Mouse (Mus musculus) liver, adult 2 months (tissue): ENCODE results near the gene Samd11. TPM values are rescaled to one million over a fixed set of nuclear protein-coding genes. Genes with fewer than 3 reads are reported as not detected.

Source experiments
- DNase-seq: peaks from one replicate; pipeline ENCODE4 v3.0.0-alpha.2; 2011; ENCODE audit warnings: low read depth, low spot score; ENCODE audit errors: extremely low read depth
- H3K27ac ChIP-seq: fragments of 200-500 bp; replicated peaks from 2 replicates; pipeline ENCODE4 v1.5.1; 2012; ENCODE audit warnings: low read depth, mild to moderate bottlenecking, control low read depth, inconsistent platforms, low read length; ENCODE audit not compliant: insufficient read depth
- H3K27me3 ChIP-seq: fragments of 200-500 bp; 2 replicates; pipeline ENCODE4 v1.6.1; 2012; ENCODE audit warnings: mild to moderate bottlenecking, moderate library complexity, low read length, inconsistent platforms; ENCODE audit not compliant: control insufficient read depth, insufficient read depth
- H3K36me3 ChIP-seq: fragments of 200-500 bp; 2 replicates; pipeline ENCODE4 v1.6.1; 2012; ENCODE audit warnings: low read length, inconsistent platforms; ENCODE audit not compliant: control insufficient read depth, insufficient read depth
- H3K4me1 ChIP-seq: fragments of 200-500 bp; 2 replicates; pipeline ENCODE4 v1.6.1; 2011; ENCODE audit warnings: low read length; ENCODE audit not compliant: control insufficient read depth, insufficient read depth
- H3K4me3 ChIP-seq: fragments of 200-500 bp; 2 replicates; pipeline ENCODE4 v1.5.1; 2011; ENCODE audit warnings: low read depth, mild to moderate bottlenecking, control low read depth, low read length, moderate library complexity; ENCODE audit not compliant: insufficient read depth
- H3K79me2 ChIP-seq: fragments of 200-500 bp; 2 replicates; pipeline ENCODE4 v1.6.1; 2012; ENCODE audit warnings: inconsistent platforms, mild to moderate bottlenecking, low read length, moderate library complexity; ENCODE audit not compliant: control insufficient read depth, insufficient read depth
- H3K9ac ChIP-seq: fragments of 200-500 bp; 2 replicates; pipeline ENCODE4 v1.6.1; 2012; ENCODE audit warnings: low read depth, mild to moderate bottlenecking, control low read depth, inconsistent platforms, low read length
- CTCF ChIP-seq: fragments of 200-500 bp; IDR thresholded peaks from 2 replicates; pipeline ENCODE4 v1.5.1; 2011; ENCODE audit warnings: low read depth, low read length, control low read depth
- POLR2A ChIP-seq: fragments of 200-500 bp; IDR thresholded peaks from 2 replicates; pipeline ENCODE4 v1.6.1; 2011; ENCODE audit warnings: low read length, control low read depth; ENCODE audit not compliant: insufficient read depth; ENCODE audit errors: extremely low read depth
- WGBS: fragments of 180-500 bp; shearing (Covaris S2); methylation state at CpG from one replicate; pipeline ENCODE4 v1.1.7; 2018; 5-methylcytosine and 5-hydroxymethylcytosine counted together
- polyA plus RNA-seq: library from polyadenylated mRNA; depleted of rRNA; stranded (reverse); fragments of >200 nt; gene quantifications from 2 replicates; pipeline ENCODE4 v1.2.3, GENCODE M21; 2012
- total RNA-seq: library from RNA; depleted of rRNA; stranded (reverse); fragments of >200 nt; gene quantifications from 2 replicates; pipeline ENCODE4 v1.2.3, GENCODE M21; 2014

Samd11 gene
- total and polyA plus RNA-seq, 2 experiments, result under 0.01 to 0.04 TPM

DNA sequence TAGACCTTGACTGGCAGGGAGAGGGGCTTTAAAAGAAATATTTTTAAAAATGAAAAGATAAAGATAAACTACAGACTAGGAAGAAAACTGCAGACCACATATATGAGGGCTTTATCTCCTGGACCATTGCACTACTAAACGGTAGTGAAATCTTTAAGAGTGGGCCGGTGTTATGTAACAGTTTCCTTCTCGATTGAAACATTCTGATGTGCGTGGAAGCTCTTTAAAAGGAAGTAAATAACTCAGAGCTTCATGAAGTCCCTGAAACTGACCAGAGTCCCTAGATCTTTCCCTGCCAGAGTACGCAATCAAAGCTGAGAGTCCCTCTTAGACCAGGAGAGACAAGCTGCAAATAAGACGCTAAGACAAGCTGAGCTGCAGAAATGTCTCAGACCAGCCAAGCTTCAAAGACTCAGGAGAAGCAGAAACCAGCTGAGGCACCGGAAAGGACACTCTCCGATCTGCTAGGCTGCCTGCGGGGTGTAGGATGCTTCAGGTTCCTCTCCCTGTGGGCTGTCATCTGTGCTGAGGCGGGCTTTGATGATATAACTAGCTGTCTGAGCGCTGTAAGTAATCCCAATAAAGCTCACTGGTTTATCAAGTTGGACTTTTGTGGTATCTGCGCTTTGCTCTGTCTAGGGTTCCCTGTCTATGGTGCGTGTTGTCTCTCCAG, 45.4 kb downstream of the Samd11 start:
- Histone ChIP-seq H3K9ac (no peak overlapping the region), H3K4me1 (peaks cover 4% of the 10 kb centered on the region; the same call in 1 of the 2 replicates), H3K27ac (no peak overlapping the region), H3K4me3 (no peak overlapping the region), H3K36me3 (no peaks in the 10 kb centered on the region), H3K27me3 (no peaks in the 10 kb centered on the region), H3K79me2 (no peaks in the 10 kb centered on the region)
- no peak for DNase-seq
- WGBS, result 82% methylated on average over 13 of the region's 13 CpGs
- TF ChIP-seq CTCF, result no peak
- no peak for TF ChIP-seq POLR2A

DNA sequence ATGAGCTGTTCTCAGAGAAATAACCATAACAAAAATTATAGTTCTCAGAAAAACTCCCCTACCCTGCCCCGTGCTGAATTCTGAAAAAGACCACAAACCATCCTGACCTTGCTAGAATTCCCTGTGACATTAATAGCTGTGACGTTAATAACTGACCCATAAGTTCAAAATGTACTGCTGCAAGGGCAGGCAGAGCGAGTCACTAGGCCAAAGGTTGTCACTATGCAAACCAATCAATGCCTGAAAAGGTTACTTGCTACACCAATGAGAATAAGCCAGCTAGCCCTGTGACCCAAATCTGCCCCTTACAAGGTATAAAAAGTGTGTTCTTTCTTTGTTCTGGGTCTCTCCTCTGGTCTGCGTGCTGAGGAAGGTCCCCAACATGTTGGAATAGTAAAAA, 46.6 kb downstream of the Samd11 start:
- H3K27ac ChIP-seq, result no peak overlapping the region
- TF ChIP-seq POLR2A, result no peak
- no peak for TF ChIP-seq CTCF
- H3K4me3 ChIP-seq, result no peak overlapping the region
- 51% methylated on average over 4 of the region's 4 CpGs for WGBS
- H3K79me2 ChIP-seq, result peaks cover 5% of the 10 kb centered on the region; the same call in 1 of the 2 replicates
- H3K4me1 ChIP-seq, result peaks cover 11% of the 10 kb centered on the region
- no peaks in the 10 kb centered on the region for H3K27me3 ChIP-seq
- H3K36me3 ChIP-seq, result no peaks in the 10 kb centered on the region
- DNase-seq, result peak; percentile 57
- no peak overlapping the region for H3K9ac ChIP-seq

DNA sequence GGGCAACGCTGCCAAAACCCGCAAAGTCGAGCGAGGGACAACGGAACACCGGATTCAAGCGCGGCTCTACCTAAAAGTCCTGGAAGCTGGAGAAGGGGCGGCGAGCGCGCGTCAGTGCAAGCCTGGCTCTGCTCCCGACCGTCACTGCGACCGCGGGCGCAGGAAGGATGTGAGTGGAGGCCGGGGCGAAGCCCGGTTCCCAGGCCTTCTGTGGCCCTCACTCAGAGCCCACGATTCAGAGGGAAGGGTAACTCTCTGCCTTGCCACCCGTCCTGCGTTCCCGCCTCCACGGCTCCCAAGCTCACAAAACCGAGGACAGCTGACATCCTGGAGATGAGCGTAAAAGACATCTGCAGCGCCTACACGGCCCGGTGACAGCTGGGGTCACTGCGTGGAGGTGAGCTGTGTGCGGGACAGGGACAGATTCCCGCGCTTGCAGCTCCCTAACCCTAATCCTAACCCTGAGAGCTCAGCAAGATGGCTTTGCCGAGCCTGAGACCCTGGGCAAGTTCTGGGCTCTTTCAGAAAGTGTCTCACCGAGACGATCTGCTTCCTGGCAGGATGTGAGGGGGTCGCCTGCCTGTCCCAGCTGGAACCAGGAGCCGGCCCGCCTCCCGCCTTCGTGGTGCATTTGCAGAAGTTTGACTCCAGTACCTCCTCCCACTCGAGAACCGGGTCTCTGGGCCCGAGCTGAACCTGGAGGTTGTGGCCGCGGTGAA, 51.9 kb downstream of the Samd11 start:
- TF ChIP-seq CTCF, result no peak
- no peak for TF ChIP-seq POLR2A
- Histone ChIP-seq H3K4me1 (peaks cover 16% of the 10 kb centered on the region), H3K27me3 (no peaks in the 10 kb centered on the region), H3K27ac (peak overlapping the region; percentile 81), H3K36me3 (no peaks in the 10 kb centered on the region), H3K79me2 (peaks cover 5% of the 10 kb centered on the region; the same call in 1 of the 2 replicates), H3K9ac (peak overlapping the region; percentile 91), H3K4me3 (peak overlapping the region; percentile 90)
- no peak for DNase-seq
- WGBS, result under 1% methylated on average over 49 of the region's 49 CpGs

GRCm38 (mm10) chr4:156203001-156203412, 52.5 kb downstream of the Samd11 start, which contains the start of gene AW011738:
Gene AW011738, plus strand, starts transcription at chr4:156203304.
- H3K4me1 ChIP-seq, result peaks cover 17% of the 10 kb centered on the region
- H3K27ac ChIP-seq, result peak within 1 kb of the TSS; percentile 81
- WGBS, result under 1% methylated on average over 37 of the region's 39 CpGs
- H3K79me2 ChIP-seq, result peaks cover 5% of the 10 kb centered on the region; the same call in 1 of the 2 replicates
- peak within 1 kb of the TSS; percentile 90 for H3K4me3 ChIP-seq
- TF ChIP-seq CTCF, result no peak
- peak; percentile 73; the same call in 1 of the 2 replicates for TF ChIP-seq POLR2A
- H3K36me3 ChIP-seq, result no peaks in the 10 kb centered on the region
- no peaks in the 10 kb centered on the region for H3K27me3 ChIP-seq
- DNase-seq, result peak; percentile 69
- H3K9ac ChIP-seq, result peak within 1 kb of the TSS; percentile 91

DNA sequence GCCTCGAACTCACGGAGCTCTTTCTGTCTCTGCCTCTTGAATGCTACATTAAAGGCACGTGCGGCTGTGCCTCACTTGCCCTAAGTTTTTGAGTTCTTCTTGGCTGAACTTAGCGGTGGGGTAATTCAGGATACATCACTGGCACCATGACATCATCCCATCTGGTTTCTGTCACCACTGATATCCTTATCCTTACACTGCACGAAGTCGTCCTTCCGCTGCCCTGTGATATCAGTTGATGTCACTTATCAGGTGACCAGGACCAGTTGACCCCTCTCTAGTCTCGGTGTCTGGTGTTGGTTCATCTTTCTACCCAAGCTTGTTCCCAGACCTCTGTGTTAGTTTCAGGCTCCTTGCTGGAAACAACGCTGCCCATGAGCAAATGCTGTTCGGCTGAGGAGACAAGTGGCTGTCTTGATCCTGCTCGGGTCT, 53.0 kb downstream of the Samd11 start:
- peak overlapping the region; percentile 45 for H3K4me3 ChIP-seq
- peak overlapping the region; percentile 7 for H3K9ac ChIP-seq
- peaks cover 18% of the 10 kb centered on the region for H3K4me1 ChIP-seq
- peak; percentile 19 for DNase-seq
- H3K79me2 ChIP-seq, result peaks cover 5% of the 10 kb centered on the region; the same call in 1 of the 2 replicates
- TF ChIP-seq CTCF, result no peak
- TF ChIP-seq POLR2A, result no peak
- peak overlapping the region; percentile 51 for H3K27ac ChIP-seq
- no peaks in the 10 kb centered on the region for H3K27me3 ChIP-seq
- 37% methylated on average over 12 of the region's 12 CpGs for WGBS
- H3K36me3 ChIP-seq, result no peaks in the 10 kb centered on the region
